Mouse (Mus musculus) bone marrow macrophage, adult 2 months (primary cell): ENCODE results near the gene Mpp3.

Experiments used
- CTCF ChIP-seq: IDR thresholded peaks from 2 replicates; pipeline ENCODE4 v1.5.1; 2012; ENCODE audit warnings: low read depth, mild to moderate bottlenecking, low read length, moderate library complexity
- POLR2A ChIP-seq: IDR thresholded peaks from 2 replicates; pipeline ENCODE4 v1.6.1; 2012; ENCODE audit warnings: mild to moderate bottlenecking, low read depth, low read length, borderline replicate concordance

DNA sequence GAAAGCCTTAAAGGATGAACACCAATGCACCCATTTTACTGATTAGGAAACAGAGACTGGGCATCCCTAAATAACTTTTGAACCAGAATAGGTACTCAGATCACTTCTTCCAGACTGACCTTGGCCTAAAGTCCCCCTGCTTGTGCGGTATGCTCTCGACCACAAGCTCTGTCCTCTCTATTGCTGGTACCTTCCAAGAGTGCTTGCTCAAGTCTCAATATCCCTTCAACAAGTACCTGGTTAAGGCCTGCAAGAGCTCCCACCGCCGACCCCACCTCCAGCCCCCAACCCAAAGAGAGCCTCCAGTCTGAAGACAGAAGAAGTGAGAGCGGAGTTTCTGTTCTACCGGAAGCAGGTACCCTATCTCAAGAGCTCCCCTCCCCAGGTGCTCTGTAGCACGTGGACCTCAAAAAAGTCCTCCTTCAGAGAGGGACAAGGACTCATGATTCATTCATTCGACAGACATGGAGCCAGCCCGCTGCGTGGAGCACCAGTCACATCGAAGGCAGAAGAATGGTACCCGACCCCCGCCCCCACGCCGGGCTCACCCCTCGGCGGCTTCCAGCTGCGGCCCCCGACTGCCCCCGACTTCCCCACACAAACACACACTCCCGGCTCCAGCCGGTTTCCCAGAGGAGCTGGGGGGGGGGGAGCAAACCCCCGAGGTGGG is 2.1 kb downstream of the Mpp3 start:
- TF ChIP-seq POLR2A = no peak
- no peak for TF ChIP-seq CTCF
